Mouse (Mus musculus) heart, embryonic 12.5 days (tissue): ENCODE results near the gene Sesn2. TPM values are rescaled to one million over a fixed set of nuclear protein-coding genes. Genes with fewer than 3 reads are reported as not detected.

ENCODE experiments used
- ATAC-seq: fragments of 200-750 bp; cut with Nextera tagmentation; 2 replicates; pipeline ENCODE4 v1.8.0; 2017; ENCODE audit warnings: moderate TSS enrichment, moderate library complexity; ENCODE audit not compliant: insufficient number of reproducible peaks, low FRiP score
- H3K27ac ChIP-seq: fragments of 300-500 bp; sonication (generic); 2 replicates; pipeline ENCODE4 v1.5.1; 2016; ENCODE audit warnings: mild to moderate bottlenecking, moderate library complexity; ENCODE audit not compliant: poor library complexity, severe bottlenecking
- H3K27me3 ChIP-seq: fragments of 300-500 bp; sonication (generic); replicated peaks from 2 replicates; pipeline ENCODE4 v1.6.1; 2016; ENCODE audit warnings: mild to moderate bottlenecking, moderate library complexity
- H3K36me3 ChIP-seq: fragments of 300-500 bp; sonication (generic); 2 replicates; pipeline ENCODE4 v1.6.1; 2016; ENCODE audit warnings: mild to moderate bottlenecking, moderate library complexity
- H3K4me1 ChIP-seq: fragments of 300-500 bp; sonication (generic); replicated peaks from 2 replicates; pipeline ENCODE4 v1.6.1; 2016; ENCODE audit warnings: mild to moderate bottlenecking
- H3K4me2 ChIP-seq: fragments of 300-500 bp; sonication (generic); 2 replicates; pipeline ENCODE4 v1.6.1; 2016; ENCODE audit warnings: mild to moderate bottlenecking, moderate library complexity
- H3K4me3 ChIP-seq: fragments of 300-500 bp; sonication (generic); 2 replicates; pipeline ENCODE4 v1.5.1; 2016; ENCODE audit warnings: mild to moderate bottlenecking
- H3K9ac ChIP-seq: fragments of 300-500 bp; sonication (generic); 2 replicates; pipeline ENCODE4 v1.6.1; 2016; ENCODE audit warnings: mild to moderate bottlenecking, moderate library complexity
- H3K9me3 ChIP-seq: fragments of 300-500 bp; sonication (generic); replicated peaks from 2 replicates; pipeline ENCODE4 v1.6.1; 2016; ENCODE audit warnings: mild to moderate bottlenecking, moderate library complexity
- WGBS: fragments of 180-500 bp; shearing (Covaris S2); methylation state at CpG from one replicate; pipeline ENCODE4 v1.1.7; 2016; 5-methylcytosine and 5-hydroxymethylcytosine counted together
- polyA plus RNA-seq: library from polyadenylated mRNA; unstranded; fragments of >200 nt; fragmentation: Nextera tagmentation; extraction: Ambion mirVana; gene quantifications from 2 replicates; pipeline ENCODE4 v1.2.1, GENCODE M21; 2016

The Sesn2 gene
- polyA plus RNA-seq, 1 experiment from 2014 or later: 10.5 TPM

- 72% methylated on average over 13 of the region's 13 CpGs for WGBS
Measured at GRCm38 (mm10) chr4:132475895-132476878, 34.1 kb downstream of the Sesn2 start.

GRCm38 (mm10) chr4:132474631-132475030 lies 35.7 kb downstream of the Sesn2 start:
- no peaks in the 10 kb centered on the region for H3K4me1 ChIP-seq
- no peaks in the 10 kb centered on the region for H3K9me3 ChIP-seq
- no peak overlapping the region for H3K9ac ChIP-seq
- H3K4me3 ChIP-seq: no peak overlapping the region
- no peaks in the 10 kb centered on the region for H3K27me3 ChIP-seq
- no peak overlapping the region for H3K4me2 ChIP-seq
- no peak for ATAC-seq
- whole genome bisulfite sequencing: 73% methylated on average over 4 of the region's 4 CpGs
- H3K36me3 ChIP-seq: no peaks in the 10 kb centered on the region
- no peak overlapping the region for H3K27ac ChIP-seq

More at GRCm38 (mm10) chr4:132475895-132476878, 34.1 kb downstream of the Sesn2 start:
- no peaks in the 10 kb centered on the region for H3K9me3 ChIP-seq
- no peaks in the 10 kb centered on the region for H3K4me1 ChIP-seq
- H3K27me3 ChIP-seq: no peaks in the 10 kb centered on the region
- ATAC-seq: no peak
- H3K4me2 ChIP-seq: no peak overlapping the region
- no peak overlapping the region for H3K27ac ChIP-seq
- no peak overlapping the region for H3K9ac ChIP-seq
- no peaks in the 10 kb centered on the region for H3K36me3 ChIP-seq
- no peak overlapping the region for H3K4me3 ChIP-seq

- Histone ChIP-seq H3K9me3 (no peaks in the 10 kb centered on the region), H3K27ac (no peak overlapping the region), H3K9ac (no peak overlapping the region), H3K4me1 (no peaks in the 10 kb centered on the region), H3K4me2 (no peak overlapping the region), H3K4me3 (no peak overlapping the region), H3K36me3 (no peaks in the 10 kb centered on the region), H3K27me3 (no peaks in the 10 kb centered on the region)
- 77% methylated on average over 9 of the region's 9 CpGs for WGBS
- no peak for ATAC-seq
Measured at GRCm38 (mm10) chr4:132473411-132473810, 36.9 kb downstream of the Sesn2 start.

- WGBS: 17% methylated on average over 3 of the region's 3 CpGs
- no peak overlapping the region for H3K9ac ChIP-seq
- H3K4me1 ChIP-seq: no peaks in the 10 kb centered on the region
- no peaks in the 10 kb centered on the region for H3K36me3 ChIP-seq
- no peak overlapping the region for H3K4me3 ChIP-seq
- H3K9me3 ChIP-seq: no peaks in the 10 kb centered on the region
- ATAC-seq: no peak
- no peak overlapping the region for H3K4me2 ChIP-seq
- H3K27ac ChIP-seq: no peak overlapping the region
- H3K27me3 ChIP-seq: no peaks in the 10 kb centered on the region
Measured at GRCm38 (mm10) chr4:132469873-132470272, 40.4 kb downstream of the Sesn2 start.

GRCm38 (mm10) chr4:132464255-132464613 lies 46.1 kb downstream of the Sesn2 start:
- H3K4me3 ChIP-seq: peak overlapping the region; percentile 94
- H3K9ac ChIP-seq: 0 out of 2 replicates have a peak overlapping the region, but pooled peaks have one; percentile 90
- no peaks in the 10 kb centered on the region for H3K9me3 ChIP-seq
- 5% methylated on average over 5 of the region's 5 CpGs for WGBS
- peaks cover 21% of the 10 kb centered on the region for H3K36me3 ChIP-seq
- peak overlapping the region; percentile 96 for H3K4me2 ChIP-seq
- no peaks in the 10 kb centered on the region for H3K27me3 ChIP-seq
- peaks cover 11% of the 10 kb centered on the region for H3K4me1 ChIP-seq
- H3K27ac ChIP-seq: no peak overlapping the region; the same call in 1 of the 2 replicates
- no peak for ATAC-seq

GRCm38 (mm10) chr4:132463430-132464254 lies 46.7 kb downstream of the Sesn2 start, which contains the start of gene Med18:
TSS of gene Med18 (minus strand) at chr4:132463921.
- Histone ChIP-seq H3K27ac (peak within 1 kb of the TSS; percentile 2; the same call in 1 of the 2 replicates), H3K9ac (peak within 1 kb of the TSS; percentile 90), H3K36me3 (peaks cover 24% of the 10 kb centered on the region), H3K4me1 (peaks cover 11% of the 10 kb centered on the region), H3K4me2 (peak within 1 kb of the TSS; percentile 96), H3K9me3 (no peaks in the 10 kb centered on the region), H3K4me3 (peak within 1 kb of the TSS; percentile 94), H3K27me3 (no peaks in the 10 kb centered on the region)
- peak; percentile 88 for ATAC-seq
- under 1% methylated on average over 44 of the region's 44 CpGs for WGBS

GRCm38 (mm10) chr4:132462836-132463235 lies 47.5 kb downstream of the Sesn2 start:
- no peak overlapping the region for H3K27ac ChIP-seq

GRCm38 (mm10) chr4:132460225-132460624 lies 50.1 kb downstream of the Sesn2 start:
- H3K9me3 ChIP-seq: no peaks in the 10 kb centered on the region
- H3K4me1 ChIP-seq: peaks cover 11% of the 10 kb centered on the region
- ATAC-seq: no peak
- no peak overlapping the region for H3K9ac ChIP-seq
- WGBS: 89% methylated on average over 8 of the region's 8 CpGs
- H3K4me2 ChIP-seq: no peak overlapping the region
- no peak overlapping the region for H3K4me3 ChIP-seq
- no peaks in the 10 kb centered on the region for H3K27me3 ChIP-seq
- no peak overlapping the region for H3K27ac ChIP-seq
- H3K36me3 ChIP-seq: peaks cover 43% of the 10 kb centered on the region

More at GRCm38 (mm10) chr4:132462836-132463235, 47.5 kb downstream of the Sesn2 start:
- Histone ChIP-seq H3K4me1 (peaks cover 11% of the 10 kb centered on the region), H3K9ac (peak overlapping the region; percentile 90), H3K9me3 (no peaks in the 10 kb centered on the region), H3K27me3 (no peaks in the 10 kb centered on the region), H3K4me2 (peak overlapping the region; percentile 96), H3K36me3 (peaks cover 29% of the 10 kb centered on the region), H3K4me3 (peak overlapping the region; percentile 94)
- ATAC-seq: no peak
- WGBS: 10% methylated on average over 11 of the region's 11 CpGs

- Histone ChIP-seq H3K27ac (no peak overlapping the region), H3K36me3 (peaks cover 35% of the 10 kb centered on the region), H3K4me1 (no peaks in the 10 kb centered on the region), H3K4me2 (no peak overlapping the region), H3K9ac (no peak overlapping the region), H3K4me3 (no peak overlapping the region), H3K9me3 (no peaks in the 10 kb centered on the region), H3K27me3 (no peaks in the 10 kb centered on the region)
- no peak for ATAC-seq
- WGBS: 89% methylated on average over 6 of the region's 6 CpGs
Measured at GRCm38 (mm10) chr4:132455561-132455960, 54.7 kb downstream of the Sesn2 start.

GRCm38 (mm10) chr4:132455146-132455545 lies 55.2 kb downstream of the Sesn2 start:
- 81% methylated on average over 3 of the region's 3 CpGs for WGBS

GRCm38 (mm10) chr4:132454216-132454615 lies 56.1 kb downstream of the Sesn2 start:
- no peaks in the 10 kb centered on the region for H3K4me1 ChIP-seq
- no peak overlapping the region for H3K4me2 ChIP-seq
- ATAC-seq: no peak
- no peak overlapping the region for H3K9ac ChIP-seq
- H3K4me3 ChIP-seq: no peak overlapping the region
- peaks cover 21% of the 10 kb centered on the region for H3K36me3 ChIP-seq
- no peak overlapping the region for H3K27ac ChIP-seq
- 84% methylated on average over 6 of the region's 6 CpGs for WGBS
- H3K27me3 ChIP-seq: no peaks in the 10 kb centered on the region
- no peaks in the 10 kb centered on the region for H3K9me3 ChIP-seq

More at GRCm38 (mm10) chr4:132455146-132455545, 55.2 kb downstream of the Sesn2 start:
- H3K4me1 ChIP-seq: no peaks in the 10 kb centered on the region
- no peak overlapping the region for H3K27ac ChIP-seq
- H3K9ac ChIP-seq: no peak overlapping the region
- H3K4me3 ChIP-seq: no peak overlapping the region
- no peaks in the 10 kb centered on the region for H3K27me3 ChIP-seq
- no peak for ATAC-seq
- no peaks in the 10 kb centered on the region for H3K9me3 ChIP-seq
- H3K4me2 ChIP-seq: no peak overlapping the region
- peaks cover 31% of the 10 kb centered on the region for H3K36me3 ChIP-seq
